ENCODE assay signal across 8 mouse cellular contexts in genomic region chr17:25808789-25809605, GRCm38 (mm10). TPM values are rescaled to one million over a fixed set of nuclear protein-coding genes. Genes with fewer than 3 reads are reported as not detected.
DNase-seq lines count a peak whose midpoint lies in the region; ATAC-seq lines count a peak whose summit lies in the region.

TSS of gene Fbxl16 (plus strand) at chr17:25809085.

- H3K4me1 ChIP-seq in hindbrain, embryonic 14.5 days (replicated peaks; ENCODE audit: control insufficient read depth, insufficient read depth, low read length), result peaks cover 33% of the 10 kb centered on the region

- DNase-seq in R1 (ENCODE audit: low read depth, low spot score), result peak; percentile 92
- peak; percentile 97 for DNase-seq in cerebellum, adult 11-12 months
- DNase-seq in forelimb bud, embryonic 11.5 days (ENCODE audit: low read depth, low spot score), result peak; percentile 59
- peak; percentile 92 for DNase-seq in hindbrain, embryonic 14.5 days (ENCODE audit: low spot score)
- DNase-seq in left cerebral cortex, adult 11 months (ENCODE audit: low spot score), result peak; percentile 85
- peak; percentile 76 for DNase-seq in lung, postnatal 10 days
- DNase-seq in right cerebral cortex, postnatal 25 days, result peak; percentile 94

- ATAC-seq in hindbrain, embryonic 14.5 days (ENCODE audit: low FRiP score), result peak; percentile 88
- ATAC-seq in inflammation-experienced regulatory T-cells, adult 6 months, result no peak

- H3K36me3 ChIP-seq in hindbrain, embryonic 14.5 days (replicated peaks; ENCODE audit: control insufficient read depth, insufficient read depth), result no peaks in the 10 kb centered on the region

- H3K4me3 ChIP-seq in hindbrain, embryonic 14.5 days (replicated peaks; ENCODE audit: low read length), result peak within 1 kb of the TSS; percentile 97

- peak within 1 kb of the TSS; percentile 99 for H3K9ac ChIP-seq in hindbrain, embryonic 14.5 days

- no peaks in the 10 kb centered on the region for H3K27me3 ChIP-seq in hindbrain, embryonic 14.5 days (ENCODE audit: control insufficient read depth, insufficient read depth, low read length)

- WGBS in hindbrain, embryonic 14.5 days, result under 1% methylated on average over 58 of the region's 100 CpGs

- H3K4me2 ChIP-seq in hindbrain, embryonic 14.5 days (replicated peaks), result peak within 1 kb of the TSS; percentile 99

- H3K9me3 ChIP-seq in hindbrain, embryonic 14.5 days (ENCODE audit: control insufficient read depth, low read length), result no peaks in the 10 kb centered on the region

- H3K27ac ChIP-seq in hindbrain, embryonic 14.5 days, result peak within 1 kb of the TSS; percentile 99

RNA-seq across cellular contexts. Expression of gene Fbxl16, which starts in this region (rescaled TPM):
- polyA plus RNA-seq in hindbrain, embryonic 14.5 days (2014; fragmentation: Nextera tagmentation; extraction: Ambion mirVana), result 31.7 and 35.0 TPM in 2 replicates
- polyA plus RNA-seq in inflammation-experienced regulatory T-cells, adult 6 months (2017; shearing (Covaris generic)), result not detected

Comparison
In these comparisons a context has a peak if more than half of its experiments do, and no peak if none do; other contexts are left out.
1. RNA of gene Fbxl16 (polyA plus RNA-seq): 31.7 to 35.0 TPM in hindbrain, embryonic 14.5 days; not detected in inflammation-experienced regulatory T-cells, adult 6 months; every median in the first group is over 10 times any median in the second.
2. Peak in every context shown above with its lines, with median percentiles within 50 percentile points of each other: DNase-seq.